22 mouse cellular contexts compared by ENCODE assay signal in the genomic region with DNA sequence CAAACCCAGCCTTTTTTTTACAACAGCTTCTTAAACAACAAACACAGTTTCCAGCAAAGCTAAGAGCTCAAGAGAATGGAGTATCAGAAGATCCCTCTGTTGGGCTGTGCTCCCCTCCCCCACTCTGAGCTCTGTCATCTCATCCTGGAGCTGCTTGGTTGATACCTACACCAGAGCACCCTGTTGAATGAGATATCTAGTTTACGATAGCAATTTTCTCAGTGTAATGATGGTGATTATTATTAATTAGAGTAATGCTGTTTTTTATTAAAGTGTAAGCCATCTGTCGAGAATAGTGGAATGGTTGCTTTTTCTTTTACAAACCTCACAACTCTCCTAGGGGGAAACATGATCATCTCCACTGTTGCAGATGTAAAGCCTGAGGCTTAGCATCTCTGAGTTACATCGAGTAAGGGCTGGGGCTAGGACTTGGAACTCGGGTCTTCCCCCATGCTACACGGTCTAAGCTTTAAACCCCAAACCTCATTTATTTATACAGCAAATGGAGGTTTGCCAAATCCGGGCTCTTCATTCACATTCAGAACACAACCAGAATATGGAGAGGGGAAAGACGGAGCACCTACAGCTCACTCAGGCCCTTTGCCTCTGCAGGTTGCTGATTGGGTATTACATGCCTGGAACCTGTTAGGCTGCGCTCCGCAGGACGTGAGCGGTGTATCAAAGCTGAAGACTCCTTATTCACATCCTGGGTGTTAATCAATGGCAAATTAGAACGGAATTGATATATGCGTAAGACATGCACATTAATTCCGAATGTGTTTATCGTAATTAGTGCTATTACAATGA.
DNase-seq lines count a peak whose midpoint lies in the region; ATAC-seq and TF ChIP-seq lines count a peak whose summit lies in the region.
"Had no signal": no experiment of that assay in that cellular context is flagged by ENCODE, and none has a peak within 500 bp of the region (broad histone marks: within the 10 kb centered on the region; RNA-seq: fewer than 3 reads in every experiment).

No protein-coding gene starts in this region.

- DNase-seq in layer of hippocampus, adult 2 months (ENCODE audit: low spot score in 2 of 2) = no peak
- DNase-seq in layer of hippocampus, adult 9-11 months = no peak
- DNase-seq in brain, embryonic 14.5 days (ENCODE audit: low read depth) = peak; percentile 75
- peak; percentile 9 for DNase-seq in limb, embryonic 14.5 days (ENCODE audit: low spot score)
- DNase-seq in heart, postnatal 14 days = no peak
- no peak for DNase-seq in kidney, postnatal 14 days
- DNase-seq: adrenal gland, postnatal 14 days; cerebellum, adult 9-10 months; gastrocnemius, postnatal 25 days; heart, adult 18-20 months; heart, postnatal 10 days; kidney, adult 9 months; kidney, postnatal 25 days; liver; lung, postnatal 10 days; thymus, postnatal 14 days had no signal

- 0 out of 2 replicates have a peak overlapping the region, but pooled peaks have one; percentile 0 for H3K4me3 ChIP-seq in layer of hippocampus, adult 2 months
- H3K4me3 ChIP-seq in forebrain, embryonic 12.5 days (replicated peaks) = no peak overlapping the region
- no peak overlapping the region for H3K4me3 ChIP-seq in limb, embryonic 14.5 days (replicated peaks; ENCODE audit: low read length)
- H3K4me3 ChIP-seq: heart, embryonic 12.5 days; hindbrain, embryonic 13.5 days had no signal

- no peak for TF ChIP-seq POLR2A in brain, embryonic 14.5 days (IDR thresholded peaks at IDR 0.05; ENCODE audit: borderline replicate concordance, extremely low read depth, insufficient read depth, insufficient read length, poor library complexity, severe bottlenecking)
- no peak for TF ChIP-seq POLR2A in limb, embryonic 14.5 days (IDR thresholded peaks at IDR 0.05; ENCODE audit: borderline replicate concordance, extremely low read depth, insufficient read depth, insufficient read length)

- WGBS in forebrain, embryonic 12.5 days = 47% methylated on average over 15 of the region's 15 CpGs
- WGBS in limb, embryonic 14.5 days = 60% methylated on average over 15 of the region's 15 CpGs

- peak; percentile 85; the same call in 1 of the 2 replicates for ATAC-seq in forebrain, embryonic 12.5 days (ENCODE audit: low FRiP score)
- ATAC-seq in limb, embryonic 14.5 days (ENCODE audit: low FRiP score, low read depth) = no peak
- ATAC-seq in megakaryocyte-erythroid progenitor cell, adult 5-6 weeks (replicated peaks; ENCODE audit: low FRiP score, low TSS enrichment, poor library complexity, severe bottlenecking) = no peak
- ATAC-seq: activated CD4-positive, CD25-positive, alpha-beta regulatory T cell, adult 4 months; intestine, embryonic 16.5 days had no signal

- H3K4me2 ChIP-seq in forebrain, embryonic 12.5 days = peak overlapping the region; percentile 15; the same call in 1 of the 2 replicates
- no peak overlapping the region for H3K4me2 ChIP-seq in limb, embryonic 14.5 days (replicated peaks; ENCODE audit: low read depth, low read length, severe bottlenecking)
- H3K4me2 ChIP-seq: heart, embryonic 12.5 days; hindbrain, embryonic 13.5 days had no signal

- no peak overlapping the region for H3K9ac ChIP-seq in forebrain, embryonic 12.5 days
- H3K9ac ChIP-seq in limb, embryonic 14.5 days (ENCODE audit: low read depth, low read length, severe bottlenecking) = no peak overlapping the region
- H3K9ac ChIP-seq: heart, embryonic 12.5 days; hindbrain, embryonic 13.5 days had no signal

- no peak for TF ChIP-seq CTCF in layer of hippocampus, adult 2 months (conservative IDR thresholded peaks at IDR 0.05)
- no peak for TF ChIP-seq CTCF in brain, embryonic 14.5 days (IDR thresholded peaks at IDR 0.05; ENCODE audit: borderline replicate concordance, extremely low read depth, insufficient read depth, insufficient read length)

- peaks cover 11% of the 10 kb centered on the region; the same call in 1 of the 2 replicates for H3K27me3 ChIP-seq in forebrain, embryonic 12.5 days
- H3K27me3 ChIP-seq in limb, embryonic 14.5 days (ENCODE audit: control insufficient read depth, insufficient read depth, low read length) = no peaks in the 10 kb centered on the region
- H3K27me3 ChIP-seq: heart, embryonic 12.5 days; hindbrain, embryonic 13.5 days had no signal

- intact Hi-C loops in heart, postnatal 14 days (cut with DNase I) = no loop called here

- H3K4me1 ChIP-seq in forebrain, embryonic 12.5 days = peaks cover 7% of the 10 kb centered on the region; the same call in 1 of the 2 replicates
- H3K4me1 ChIP-seq in limb, embryonic 14.5 days (ENCODE audit: control insufficient read depth, insufficient read depth, low read length) = no peaks in the 10 kb centered on the region
- H3K4me1 ChIP-seq: heart, embryonic 12.5 days had no signal

- no peaks in the 10 kb centered on the region for H3K36me3 ChIP-seq in forebrain, embryonic 12.5 days (replicated peaks)
- H3K36me3 ChIP-seq in limb, embryonic 14.5 days (ENCODE audit: control insufficient read depth, insufficient read depth, low read length) = no peaks in the 10 kb centered on the region
- H3K36me3 ChIP-seq: heart, embryonic 12.5 days; hindbrain, embryonic 13.5 days had no signal

- H3K9me3 ChIP-seq in forebrain, embryonic 12.5 days = no peaks in the 10 kb centered on the region
- H3K9me3 ChIP-seq in limb, embryonic 14.5 days (ENCODE audit: control insufficient read depth, low read length) = no peaks in the 10 kb centered on the region
- H3K9me3 ChIP-seq: heart, embryonic 12.5 days; hindbrain, embryonic 13.5 days had no signal

- H3K27ac ChIP-seq in layer of hippocampus, adult 2 months = no peak overlapping the region
- H3K27ac ChIP-seq in forebrain, embryonic 12.5 days = 0 out of 2 replicates have a peak overlapping the region, but pooled peaks have one; percentile 25
- H3K27ac ChIP-seq in limb, embryonic 14.5 days (replicated peaks; ENCODE audit: low read depth, low read length) = no peak overlapping the region
- H3K27ac ChIP-seq: hindbrain, embryonic 13.5 days had no signal

Comparison
In these comparisons a context has a peak if more than half of its experiments do, and no peak if none do; other contexts are left out.
1. DNase-seq: peak in brain, embryonic 14.5 days (single experiment) and limb, embryonic 14.5 days (single experiment); none in layer of hippocampus, adult 2 months (0 of 2), layer of hippocampus, adult 9-11 months (single experiment), heart, postnatal 14 days (0 of 2) and kidney, postnatal 14 days (single experiment).